Mouse (Mus musculus) cortical plate, adult 2 months (tissue): Measurements from ENCODE around the gene Tspan14.

Experiments
- CTCF ChIP-seq: fragments of 200-500 bp; IDR thresholded peaks from 2 replicates; pipeline ENCODE4 v1.5.1; 2011; ENCODE audit warnings: mild to moderate bottlenecking, control low read depth, low read length; ENCODE audit not compliant: insufficient read depth; ENCODE audit errors: extremely low read depth
- POLR2A ChIP-seq: fragments of 200-500 bp; IDR thresholded peaks from 2 replicates; pipeline ENCODE4 v1.6.1; 2011; ENCODE audit warnings: mild to moderate bottlenecking, low read length, control low read depth; ENCODE audit not compliant: insufficient read depth; ENCODE audit errors: extremely low read depth

DNA sequence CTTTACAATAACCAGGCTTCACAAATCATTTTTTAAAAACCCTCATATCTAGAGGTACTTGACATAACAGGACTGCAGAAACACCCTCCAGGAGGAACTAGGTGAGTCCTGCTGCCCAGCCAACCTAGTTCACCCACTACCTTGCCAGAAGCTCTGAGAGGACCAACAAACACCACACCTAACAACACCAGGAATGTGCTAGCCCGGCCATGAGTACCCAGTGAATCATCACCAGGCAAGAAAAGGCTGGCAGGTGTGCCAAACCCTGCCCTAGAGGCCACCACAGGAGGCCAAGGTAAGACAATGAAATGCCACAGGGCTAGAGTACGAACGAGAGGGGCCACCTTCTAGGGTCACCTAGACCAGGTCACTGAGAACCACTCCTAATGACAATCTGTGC is 29.6 kb upstream of the Tspan14 start:
- TF ChIP-seq CTCF (no peak), POLR2A (no peak)
